Mouse (Mus musculus) liver, postnatal 0 days (tissue): ENCODE measurements at regions not wholly inside any gene's neighbourhood (a gene's known extent, or its start where the extent isn't known, plus 50 kb on each side); places are given as distances from the start of the nearest gene placed in this dataset.

Experiments used
- ATAC-seq: fragments of 200-750 bp; cut with Nextera tagmentation; 2 replicates; pipeline ENCODE4 v1.8.0; 2017; ENCODE audit warnings: mild to moderate bottlenecking, moderate library complexity
- DNase-seq: peaks from one replicate; pipeline ENCODE4 v3.0.0-alpha.2; 2016
- H3K27ac ChIP-seq: fragments of 300-500 bp; sonication (generic); 2 replicates; pipeline ENCODE4 v1.5.1; 2014; ENCODE audit warnings: antibody characterized with exemption, moderate library complexity, mild to moderate bottlenecking, low read depth
- H3K27me3 ChIP-seq: fragments of 300-500 bp; sonication (generic); 2 replicates; pipeline ENCODE4 v1.6.1; 2014; ENCODE audit warnings: low read length, control low read depth, mixed read lengths; ENCODE audit not compliant: insufficient read depth
- H3K36me3 ChIP-seq: fragments of 300-500 bp; sonication (generic); replicated peaks from 2 replicates; pipeline ENCODE4 v1.6.1; 2014; ENCODE audit warnings: mild to moderate bottlenecking, control low read depth, low read length, moderate library complexity, mixed read lengths; ENCODE audit not compliant: insufficient read depth
- H3K4me1 ChIP-seq: fragments of 300-500 bp; sonication (generic); 2 replicates; pipeline ENCODE4 v1.6.1; 2014; ENCODE audit warnings: antibody characterized with exemption, mild to moderate bottlenecking, control low read depth; ENCODE audit not compliant: insufficient read depth
- H3K4me2 ChIP-seq: fragments of 300-500 bp; sonication (generic); 2 replicates; pipeline ENCODE4 v1.6.1; 2014; ENCODE audit warnings: low read depth, mild to moderate bottlenecking, low read length, moderate library complexity, mixed read lengths
- H3K4me3 ChIP-seq: fragments of 300-500 bp; sonication (generic); 2 replicates; pipeline ENCODE4 v1.5.1; 2014; ENCODE audit warnings: low read depth, low read length
- H3K9ac ChIP-seq: fragments of 300-500 bp; sonication (generic); replicated peaks from 2 replicates; pipeline ENCODE4 v1.6.1; 2014; ENCODE audit warnings: mild to moderate bottlenecking, moderate library complexity
- H3K9me3 ChIP-seq: fragments of 300-500 bp; sonication (generic); 2 replicates; pipeline ENCODE4 v1.6.1; 2016; ENCODE audit warnings: mild to moderate bottlenecking, control low read depth, low read length, mixed read lengths
- CTCF ChIP-seq: sonication (generic); IDR thresholded peaks from 2 replicates; pipeline ENCODE4 v1.5.1; 2016; ENCODE audit warnings: antibody characterized with exemption, low read depth
- EP300 ChIP-seq: IDR thresholded peaks from 2 replicates; pipeline ENCODE4 v1.6.1; 2016; ENCODE audit warnings: antibody characterized with exemption, low read depth, mild to moderate bottlenecking
- WGBS: fragments of 180-500 bp; shearing (Covaris S2); extraction: QIAGEN DNeasy Blood & Tissue Kit; methylation state at CpG from one replicate; pipeline ENCODE4 v1.1.7; 2014; ENCODE audit not compliant: insufficient replicate concordance; 5-methylcytosine and 5-hydroxymethylcytosine counted together

- Histone ChIP-seq H3K4me3 (no peak overlapping the region), H3K27me3 (no peaks in the 10 kb centered on the region), H3K4me1 (no peaks in the 10 kb centered on the region), H3K27ac (no peak overlapping the region), H3K9ac (no peak overlapping the region), H3K9me3 (no peaks in the 10 kb centered on the region), H3K4me2 (no peak overlapping the region), H3K36me3 (no peaks in the 10 kb centered on the region)
- DNase-seq (no peak), ATAC-seq (no peak)
- 64% methylated on average over 4 of the region's 4 CpGs for WGBS
- TF ChIP-seq CTCF (no peak), EP300 (no peak)
Observed at GRCm38 (mm10) chr12:13147251-13147650, 101.8 kb downstream of the Ddx1 start.

- TF ChIP-seq CTCF, result no peak
- peak; percentile 57; the same call in 1 of the 2 replicates for TF ChIP-seq EP300
- Histone ChIP-seq H3K4me1 (no peaks in the 10 kb centered on the region), H3K27me3 (no peaks in the 10 kb centered on the region), H3K4me3 (no peak overlapping the region), H3K36me3 (no peaks in the 10 kb centered on the region), H3K9ac (no peak overlapping the region), H3K9me3 (no peaks in the 10 kb centered on the region), H3K27ac (0 out of 2 replicates have a peak overlapping the region, but pooled peaks have one; percentile 8), H3K4me2 (no peak overlapping the region)
- DNase-seq (peak; percentile 15), ATAC-seq (peak; percentile 72)
- WGBS, result 33% methylated on average over 10 of the region's 10 CpGs
Observed at GRCm38 (mm10) chr12:13145186-13146115, 103.6 kb downstream of the Ddx1 start.

GRCm38 (mm10) chr12:13144739-13145138 is 104.3 kb downstream of the Ddx1 start:
- ATAC-seq (no peak), DNase-seq (no peak)
- Histone ChIP-seq H3K27ac (no peak overlapping the region), H3K4me3 (no peak overlapping the region), H3K4me1 (no peaks in the 10 kb centered on the region), H3K9ac (no peak overlapping the region), H3K9me3 (no peaks in the 10 kb centered on the region), H3K4me2 (no peak overlapping the region), H3K27me3 (no peaks in the 10 kb centered on the region), H3K36me3 (no peaks in the 10 kb centered on the region)
- TF ChIP-seq EP300, result no peak
- no peak for TF ChIP-seq CTCF
- 64% methylated on average over 1 of the region's 1 CpGs for WGBS

GRCm38 (mm10) chr12:13140636-13141035 is 108.4 kb downstream of the Ddx1 start:
- Histone ChIP-seq H3K4me1 (no peaks in the 10 kb centered on the region), H3K27me3 (no peaks in the 10 kb centered on the region), H3K27ac (no peak overlapping the region), H3K9me3 (no peaks in the 10 kb centered on the region), H3K4me2 (no peak overlapping the region), H3K9ac (no peak overlapping the region), H3K4me3 (no peak overlapping the region), H3K36me3 (no peaks in the 10 kb centered on the region)
- TF ChIP-seq CTCF (no peak), EP300 (no peak)
- 69% methylated on average over 6 of the region's 6 CpGs for whole genome bisulfite sequencing
- no peak for DNase-seq
- ATAC-seq, result no peak

- no peak for TF ChIP-seq EP300
- no peak for TF ChIP-seq CTCF
- Histone ChIP-seq H3K4me2 (no peak overlapping the region), H3K36me3 (no peaks in the 10 kb centered on the region), H3K27me3 (no peaks in the 10 kb centered on the region), H3K27ac (no peak overlapping the region), H3K9ac (no peak overlapping the region), H3K9me3 (no peaks in the 10 kb centered on the region), H3K4me3 (no peak overlapping the region), H3K4me1 (no peaks in the 10 kb centered on the region)
- ATAC-seq (no peak), DNase-seq (no peak)
- WGBS, result 68% methylated on average over 5 of the region's 5 CpGs
Observed at GRCm38 (mm10) chr12:13139189-13139588, 109.8 kb downstream of the Ddx1 start.

- Histone ChIP-seq H3K27ac (no peak overlapping the region), H3K9me3 (no peaks in the 10 kb centered on the region), H3K4me3 (no peak overlapping the region), H3K27me3 (no peaks in the 10 kb centered on the region), H3K4me2 (no peak overlapping the region), H3K4me1 (no peaks in the 10 kb centered on the region), H3K9ac (no peak overlapping the region), H3K36me3 (no peaks in the 10 kb centered on the region)
- DNase-seq (no peak), ATAC-seq (no peak)
- no peak for TF ChIP-seq EP300
- no peak for TF ChIP-seq CTCF
- 86% methylated on average over 7 of the region's 10 CpGs for WGBS
Observed at GRCm38 (mm10) chr12:13134168-13134567, 114.8 kb downstream of the Ddx1 start.
